Mouse (Mus musculus) adrenal gland, adult 18-20 months (tissue): ENCODE results near the gene Zfp982. TPM values are rescaled to one million over a fixed set of nuclear protein-coding genes. Genes with fewer than 3 reads are reported as not detected.
"Not testable (repeated sequence)": the region's sequence is repeated elsewhere in the genome, so short reads cannot be mapped to it uniquely, and the experiment has no call there.

ENCODE experiments used
- DNase-seq, 2 experiments: peaks; one replicate each; pipeline ENCODE4 v3.0.0; 2021 to 2022; ENCODE audit warnings: low spot score in 2 of 2
- long read RNA-seq, 2 experiments: library from polyadenylated mRNA; stranded (forward); transcript quantifications; one replicate each; pipeline ENCODE4 v2.0.0; 2021
- total RNA-seq, 2 experiments: library from RNA; stranded (reverse); gene quantifications; 1 replicate in 1 of 2; 2 replicates in 1 of 2; pipeline ENCODE4 v1.2.3; 2021

Zfp982 gene
- total RNA-seq: 10 to 100 TPM; 13.8 to 17.2 TPM
- long read RNA-seq, experiment 1, partial matches to known transcripts: 0 of 6 reads
- long read RNA-seq, experiment 1, other reads (novel, unspliced or antisense): 6 of 6 reads
- long read RNA-seq, experiment 2, partial matches to known transcripts: 4 of 18 reads
- long read RNA-seq, experiment 2, other reads (novel, unspliced or antisense): 14 of 18 reads

DNA sequence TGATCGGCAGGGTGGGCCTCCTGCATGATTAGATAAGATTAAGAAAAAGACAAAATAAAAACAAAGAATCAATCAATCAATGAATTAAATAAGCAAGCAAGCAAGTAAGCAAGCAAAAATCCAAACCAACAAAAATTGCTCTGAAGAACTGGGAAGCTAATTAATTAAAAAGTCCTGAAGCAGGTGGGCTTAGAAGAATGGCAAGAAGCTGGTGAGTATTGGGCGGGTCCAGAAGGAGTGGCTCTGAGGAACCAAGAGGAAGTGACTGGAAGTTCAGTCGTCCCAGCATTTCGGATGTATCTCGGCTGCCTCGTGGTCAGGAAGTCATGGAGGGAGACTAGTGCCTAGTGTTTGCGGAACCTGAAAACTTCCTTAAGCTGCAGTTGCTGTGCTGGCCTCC is at the start of gene Zfp982:
Gene Zfp982, plus strand, starts transcription at position 301 of the 400 bp plus-strand sequence.
- DNase-seq: not testable (repeated sequence)

DNA sequence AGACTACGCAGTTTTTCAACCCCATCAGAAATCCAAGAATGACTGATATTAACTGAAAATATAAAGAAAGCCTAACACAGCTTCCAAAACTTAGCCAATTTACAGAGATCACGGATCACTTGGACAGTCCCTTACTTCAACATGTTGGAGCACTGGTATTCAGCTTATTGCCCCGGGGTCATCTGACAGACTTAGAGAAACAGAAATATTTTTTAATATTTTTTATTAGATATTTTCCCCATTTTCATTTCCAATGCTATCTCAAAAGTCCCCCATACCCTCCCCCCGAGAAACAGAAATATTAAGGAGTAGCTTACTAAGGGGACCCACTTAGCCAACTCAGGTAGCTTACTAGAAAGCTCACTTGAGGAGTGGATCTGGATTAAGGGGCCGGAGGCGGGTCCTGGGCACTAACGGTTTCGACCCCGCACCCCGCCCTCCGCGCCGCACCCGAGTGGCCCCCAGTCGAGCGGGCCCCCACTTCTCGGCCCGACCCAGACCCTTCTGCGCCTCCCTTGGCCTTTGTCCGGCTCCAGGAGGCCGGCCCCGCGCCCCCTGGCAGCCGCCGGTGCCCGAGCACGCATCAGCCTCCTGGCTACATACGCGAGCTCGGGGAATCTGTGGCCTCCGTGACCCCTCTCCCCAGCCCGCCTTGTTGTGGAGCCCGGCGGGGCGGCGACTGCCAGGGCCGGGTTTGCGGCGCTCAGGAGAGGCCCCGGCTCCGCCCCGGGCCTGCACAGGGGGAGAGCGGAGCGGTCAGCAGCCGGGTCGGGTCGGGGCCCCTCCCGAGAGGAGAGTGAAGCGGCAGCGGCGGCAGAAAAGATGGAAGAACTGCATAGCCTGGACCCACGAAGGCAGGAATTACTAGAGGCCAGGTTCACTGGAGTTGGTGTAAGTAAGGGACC is 49.3 kb upstream of the Zfp982 start:
- DNase-seq: peak; percentile 57 to 61

DNA sequence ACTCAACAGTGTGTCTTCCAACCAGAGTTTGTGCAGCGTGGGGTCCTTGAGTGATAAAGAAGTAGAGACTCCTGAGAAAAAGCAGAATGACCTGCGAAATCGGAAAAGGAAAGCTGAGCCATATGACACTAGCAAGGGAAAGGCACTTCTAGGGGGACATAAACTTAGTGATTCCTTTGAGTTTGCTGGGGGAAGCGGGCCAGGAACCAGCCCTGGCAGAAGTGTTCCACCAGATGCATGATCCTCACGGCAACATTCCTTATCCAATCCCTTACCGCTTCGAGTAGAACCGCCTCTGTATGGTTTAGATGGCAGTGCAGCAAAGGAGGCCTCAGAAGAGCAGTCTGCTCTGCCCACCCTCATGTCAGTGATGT is 48.7 kb upstream of the Zfp982 start:
- DNase-seq: peak in 1 of 2 experiments; percentile 45

DNA sequence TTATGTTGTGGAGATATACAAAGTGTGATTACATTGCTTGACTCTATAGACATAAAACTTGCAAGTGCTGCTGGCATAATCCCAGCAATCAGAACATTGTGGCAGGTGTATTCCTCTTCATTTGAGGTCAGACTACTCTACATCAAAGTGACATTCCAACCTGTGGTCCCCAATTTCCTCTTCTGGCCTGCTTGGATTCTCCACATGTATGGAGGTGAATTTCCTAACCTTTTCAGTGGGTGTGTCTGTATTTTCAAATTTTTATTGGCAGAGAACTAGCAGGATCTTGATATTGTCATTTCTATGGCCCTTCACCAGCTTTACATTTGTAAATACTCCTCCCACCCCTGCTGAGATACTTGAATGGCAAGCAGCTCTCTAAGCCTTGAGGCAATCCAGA is 46.8 kb upstream of the Zfp982 start:
- not testable (repeated sequence) for DNase-seq

DNA sequence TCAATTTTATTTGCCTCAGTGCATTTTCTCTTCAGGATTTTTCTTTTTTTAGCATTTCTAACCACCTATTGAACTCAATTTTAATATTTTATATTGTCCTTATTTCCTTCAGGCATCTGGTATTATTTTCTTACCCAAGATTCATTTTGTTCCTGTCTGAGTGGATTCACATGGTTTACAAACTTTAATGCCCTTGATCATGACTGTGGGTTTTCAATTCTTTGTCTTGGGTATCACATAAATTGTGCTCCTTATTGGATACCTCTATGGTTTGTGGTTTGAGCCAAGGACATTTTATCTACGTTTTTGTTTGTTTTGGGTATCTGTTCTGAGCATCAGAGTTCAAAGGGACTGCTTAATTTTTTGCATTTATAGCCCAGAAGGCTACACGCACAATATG is 43.9 kb upstream of the Zfp982 start:
- DNase-seq: no peak

DNA sequence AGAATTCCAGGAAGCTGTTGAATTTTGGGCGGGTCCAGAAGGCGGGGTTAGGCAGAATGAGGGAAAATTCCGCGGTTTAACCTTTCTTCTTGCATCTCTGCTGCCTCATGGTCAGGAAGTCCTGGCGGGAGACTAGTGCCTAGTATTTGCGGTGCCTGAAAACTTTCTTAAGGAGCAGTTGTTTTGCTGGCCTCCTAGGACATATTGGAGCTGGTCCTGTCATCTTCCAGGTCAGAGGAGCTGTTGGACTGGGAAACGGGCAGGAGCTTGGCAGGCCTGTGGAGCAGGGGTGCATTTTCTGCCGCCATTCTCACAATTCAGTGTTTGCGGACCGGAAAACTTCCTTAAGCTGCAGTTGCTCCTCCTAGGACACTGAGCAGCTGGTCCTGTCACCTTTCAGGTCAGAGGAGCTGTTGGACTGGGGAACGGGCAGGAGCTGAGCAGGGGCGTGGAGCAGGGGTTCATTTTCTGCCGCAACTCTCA is 43.1 kb upstream of the Zfp982 start:
- no peak for DNase-seq

DNA sequence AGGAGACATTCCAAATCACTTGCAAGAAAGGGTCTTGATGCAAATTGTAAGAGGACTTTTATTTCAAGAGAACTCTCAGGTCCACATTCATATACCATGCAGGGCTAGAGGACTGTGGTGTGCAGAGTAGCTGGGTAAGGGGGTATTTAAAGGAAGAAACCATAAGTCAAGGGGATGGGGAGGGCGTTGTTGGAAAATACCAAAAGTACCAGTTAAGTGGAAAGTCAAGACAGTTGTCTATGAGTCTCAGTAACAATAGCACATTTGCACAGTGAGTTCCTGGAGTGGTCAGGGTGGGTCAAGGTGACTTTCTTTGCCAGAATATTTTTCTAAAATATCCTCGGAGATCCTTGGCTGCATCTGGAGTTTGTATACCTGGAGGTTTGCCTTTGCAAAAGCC is 42.2 kb upstream of the Zfp982 start:
- not testable (repeated sequence) for DNase-seq

DNA sequence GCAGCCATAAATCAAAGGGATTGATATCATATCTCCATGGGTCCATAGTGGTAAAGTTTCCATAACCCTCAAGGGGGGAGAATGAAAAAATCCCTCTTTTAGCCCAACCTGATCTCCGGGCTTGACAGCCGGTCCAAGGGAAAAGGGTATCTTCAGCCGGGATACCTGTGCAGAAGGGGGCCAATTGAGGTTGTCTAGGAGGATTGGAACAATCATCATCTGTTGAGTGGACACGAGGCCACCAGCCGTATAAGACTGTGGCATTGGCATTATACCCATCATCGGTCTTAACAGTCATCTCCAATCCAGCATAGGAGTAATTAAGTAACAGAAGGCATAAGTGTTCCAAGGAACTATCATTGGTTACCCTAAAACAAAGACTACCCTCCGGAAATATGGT is 25.0 kb upstream of the Zfp982 start:
- not testable (repeated sequence) for DNase-seq

DNA sequence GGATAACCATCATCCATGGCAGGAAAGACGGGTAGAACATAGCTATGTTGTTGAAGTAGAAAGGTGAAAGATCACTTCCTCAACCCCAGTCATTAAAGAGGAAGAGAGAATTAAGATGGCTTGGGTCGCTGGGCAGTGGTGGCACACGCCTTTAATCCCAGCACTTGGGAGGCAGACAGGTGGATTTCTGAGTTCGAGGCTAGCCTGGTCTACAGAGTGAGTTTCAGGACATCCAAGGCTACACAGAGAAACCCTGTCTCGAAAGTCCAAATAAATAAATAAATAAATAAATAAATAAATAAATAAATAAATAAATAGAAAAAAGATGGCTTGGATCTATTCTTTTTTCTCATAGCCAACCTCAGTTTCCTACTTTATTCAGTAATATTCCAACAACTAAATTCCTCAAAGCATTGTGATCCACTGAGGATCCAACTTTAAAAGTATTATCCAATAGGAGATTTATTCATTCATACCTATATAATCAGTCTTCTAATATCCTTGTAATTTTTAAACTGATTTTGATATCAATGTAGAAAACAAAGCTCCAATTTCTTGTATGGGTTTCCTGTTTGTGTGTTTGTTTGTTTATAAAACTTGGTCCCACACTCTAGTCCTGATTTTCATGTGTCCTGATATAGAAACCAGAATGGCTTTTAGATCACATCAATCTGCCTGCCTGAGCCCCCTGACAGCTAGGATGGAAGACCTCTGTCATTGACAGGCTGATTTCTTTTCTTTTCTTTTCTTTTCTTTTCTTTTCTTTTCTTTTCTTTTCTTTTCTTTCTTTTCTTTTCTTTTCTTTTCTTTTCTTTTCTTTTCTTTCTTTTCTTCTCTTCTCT is 6.8 kb downstream of the Zfp982 start:
- DNase-seq: not testable (repeated sequence)

DNA sequence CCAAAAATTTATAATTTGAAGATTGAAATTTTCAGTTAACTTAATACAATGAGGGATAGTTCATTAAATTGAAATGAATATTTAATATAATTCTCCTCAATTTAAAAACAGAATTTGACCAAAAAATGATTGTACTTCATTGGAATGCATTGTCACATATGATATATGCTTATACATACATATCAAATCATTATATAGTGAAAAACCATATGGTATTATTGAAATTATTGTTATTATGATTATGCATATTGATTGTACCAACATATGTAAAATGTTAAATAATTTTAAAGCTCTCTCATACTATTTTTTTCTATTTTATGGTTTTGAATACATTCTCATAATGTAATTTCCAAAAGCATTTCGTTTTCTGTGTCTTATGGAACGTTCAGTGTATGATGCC is 17.0 kb downstream of the Zfp982 start:
- no peak for DNase-seq

DNA sequence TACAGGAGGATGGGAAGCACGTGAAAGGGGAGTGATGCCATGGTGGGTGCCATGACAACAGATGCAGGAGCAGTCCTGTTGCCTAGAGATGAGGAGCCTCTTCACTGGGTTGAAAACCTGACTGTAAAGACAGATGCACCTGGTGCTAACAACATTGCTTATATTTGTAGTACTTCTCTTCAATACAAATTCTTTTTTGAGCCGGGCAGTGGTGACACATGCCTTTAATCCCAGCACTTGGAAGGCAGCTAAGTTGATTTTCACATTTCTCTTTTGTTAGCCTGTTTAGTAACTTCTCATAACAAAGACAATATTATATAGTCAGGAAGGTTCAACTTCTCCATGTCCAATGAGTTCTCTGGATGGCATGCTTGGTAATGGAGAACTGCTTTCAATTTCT is 26.8 kb downstream of the Zfp982 start:
- DNase-seq: no peak

DNA sequence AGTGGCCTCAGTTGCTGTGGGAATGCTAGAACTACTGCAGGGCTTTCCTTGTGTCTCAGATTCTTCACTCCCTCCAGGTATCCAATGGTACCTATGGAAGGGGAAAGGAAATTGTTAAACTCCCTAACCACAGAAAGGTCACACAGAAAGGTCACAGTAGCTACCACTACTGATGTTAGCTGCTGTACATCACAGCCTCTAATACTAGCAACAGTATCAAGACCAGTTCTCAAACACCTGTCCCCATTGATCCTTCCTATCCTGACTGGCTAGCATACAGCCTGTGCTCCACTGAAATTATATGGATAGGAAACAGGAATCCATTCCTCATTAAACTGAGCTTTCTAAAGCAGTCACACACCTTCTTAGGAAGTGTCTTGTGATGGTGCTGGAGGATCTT is 27.9 kb downstream of the Zfp982 start:
- no peak for DNase-seq

DNA sequence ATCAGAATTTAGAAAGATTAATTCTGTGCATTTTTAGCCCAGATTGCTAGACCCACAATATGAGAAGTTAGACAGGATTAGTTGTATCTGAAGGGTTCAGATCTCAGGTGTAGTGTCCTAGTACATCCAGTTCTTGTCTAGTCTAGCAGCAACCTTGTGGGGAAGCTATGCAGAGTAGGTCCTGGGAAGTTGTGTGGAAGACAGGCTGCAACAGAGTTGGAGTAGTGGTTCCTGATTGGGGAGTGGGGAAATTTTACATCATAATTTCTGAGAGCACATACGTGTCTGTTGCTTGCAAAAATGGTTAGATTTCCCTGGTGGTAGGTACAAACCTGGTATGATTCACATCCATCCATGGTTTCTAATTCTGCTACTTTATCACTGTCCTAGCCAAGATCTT is 32.9 kb downstream of the Zfp982 start:
- no peak for DNase-seq

DNA sequence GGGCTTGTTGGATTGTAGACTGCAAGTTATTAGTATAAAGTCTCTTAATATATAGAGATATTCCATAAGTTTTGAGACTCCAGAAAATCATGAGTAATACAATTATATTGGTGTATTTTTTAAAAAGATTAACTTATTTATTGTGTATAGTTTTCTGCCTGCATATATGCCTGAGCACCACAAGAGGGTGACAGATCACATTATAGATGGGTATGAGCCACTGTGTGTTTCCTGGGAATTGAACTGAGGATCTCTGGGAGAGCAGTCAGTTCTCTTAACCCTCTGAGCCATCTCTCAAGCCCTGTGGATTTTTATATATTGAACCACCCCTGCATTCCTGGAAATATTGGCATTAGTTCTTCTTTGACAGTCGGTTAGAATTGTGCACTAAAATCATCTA is 38.1 kb downstream of the Zfp982 start:
- no peak for DNase-seq

DNA sequence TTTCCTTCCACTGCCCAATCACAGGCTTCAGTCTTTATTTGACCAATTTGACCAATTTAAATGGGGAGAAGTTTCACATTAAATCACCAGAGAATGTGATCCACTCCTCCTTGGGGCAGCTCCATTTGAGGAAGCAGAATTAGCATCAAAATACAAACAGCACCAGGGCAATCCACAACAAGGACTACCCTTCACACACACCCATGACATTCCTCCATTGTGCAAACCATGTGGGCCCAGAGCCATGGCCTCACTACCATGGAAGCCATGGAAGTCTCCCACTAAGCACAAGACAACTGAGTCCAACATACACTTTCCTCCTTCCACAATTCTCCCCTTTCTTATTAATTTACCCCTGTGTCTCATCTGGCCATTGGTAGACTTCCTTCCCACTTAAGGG is 43.7 kb downstream of the Zfp982 start:
- DNase-seq: not testable (repeated sequence)

DNA sequence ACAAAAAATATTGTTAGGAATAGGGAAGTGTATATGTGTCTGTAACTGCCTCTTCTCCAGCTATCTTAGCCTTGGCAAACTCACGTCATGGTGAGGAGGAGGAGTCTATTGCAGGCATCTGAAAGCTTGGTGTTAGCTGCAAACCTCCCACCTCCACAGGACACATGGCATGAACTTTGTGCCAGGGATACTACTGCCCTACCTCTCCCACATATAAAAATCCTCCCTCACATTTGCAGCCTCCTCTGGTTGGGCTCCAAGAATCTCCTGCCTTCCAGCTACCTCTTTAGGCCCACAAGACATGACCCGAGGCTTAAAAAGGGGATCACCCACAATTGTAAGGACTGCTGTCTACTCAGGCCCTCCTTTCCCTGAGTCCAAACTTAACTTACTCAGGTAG is 45.5 kb downstream of the Zfp982 start:
- DNase-seq: no peak

DNA sequence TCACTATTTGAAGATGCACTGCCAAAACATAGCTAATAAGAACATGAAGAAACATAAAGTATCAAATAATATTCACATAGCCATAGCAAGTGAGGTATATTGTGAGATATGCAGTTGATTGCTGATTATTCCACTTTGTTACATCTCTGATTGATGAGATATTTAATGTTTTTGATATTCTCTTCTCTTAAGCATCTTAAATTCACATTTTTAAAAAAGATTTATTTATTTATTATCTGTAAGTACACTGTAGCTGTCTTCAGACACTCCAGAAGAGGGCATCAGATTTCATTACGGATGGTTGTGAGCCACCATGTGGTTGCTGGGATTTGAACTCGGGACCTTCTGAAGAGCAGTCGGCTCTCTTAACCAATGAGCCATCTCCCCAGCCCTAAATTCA is 47.7 kb downstream of the Zfp982 start, which contains the start of gene Gm16503:
Gene Gm16503, plus strand, starts transcription at position 301 of the 400 bp plus-strand sequence.
- DNase-seq: not testable (repeated sequence)

DNA sequence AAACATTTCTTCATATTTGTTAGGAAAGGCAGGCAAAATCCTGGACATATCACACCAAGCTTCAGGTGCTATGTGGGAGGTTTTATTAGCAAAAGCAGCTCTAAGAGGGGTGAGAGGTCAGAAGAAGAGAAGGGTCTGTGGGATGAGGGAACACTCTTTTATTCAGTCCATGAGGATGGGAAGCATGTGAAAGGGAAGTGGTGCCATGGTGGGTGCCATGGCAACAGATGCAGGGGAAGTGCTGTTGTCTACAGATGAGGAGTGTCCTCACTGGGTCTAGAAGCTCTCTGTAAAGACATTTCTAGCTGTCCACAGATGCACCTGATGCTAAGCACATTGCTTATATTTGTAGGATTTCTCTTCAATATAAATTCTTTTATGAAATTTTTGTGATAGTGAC is 48.9 kb downstream of the Zfp982 start:
- no peak for DNase-seq

DNA sequence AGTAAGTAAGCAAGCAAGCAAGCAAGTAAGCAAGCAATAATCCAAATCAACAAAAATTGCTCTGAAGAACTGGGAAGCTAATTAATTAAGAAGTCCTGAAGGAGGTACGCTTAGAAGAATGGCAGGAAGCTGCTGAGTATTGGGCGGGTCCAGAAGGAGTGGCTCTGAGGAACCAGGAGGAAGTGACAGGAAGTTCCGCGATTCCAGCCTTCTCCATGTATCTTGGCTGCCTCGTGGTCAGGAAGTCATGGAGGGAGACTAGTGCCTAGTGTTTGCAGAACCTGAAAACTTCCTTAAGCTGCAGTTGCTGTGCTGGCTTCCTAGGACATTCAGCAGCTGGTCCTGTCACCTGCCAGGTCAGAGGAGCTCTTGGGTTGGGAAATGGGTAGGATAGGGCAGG is 60.9 kb downstream of the Zfp982 start, which contains the start of gene Zfp985:
Gene Zfp985, plus strand, starts transcription at position 207 of the 400 bp plus-strand sequence.
- not testable (repeated sequence) for DNase-seq

DNA sequence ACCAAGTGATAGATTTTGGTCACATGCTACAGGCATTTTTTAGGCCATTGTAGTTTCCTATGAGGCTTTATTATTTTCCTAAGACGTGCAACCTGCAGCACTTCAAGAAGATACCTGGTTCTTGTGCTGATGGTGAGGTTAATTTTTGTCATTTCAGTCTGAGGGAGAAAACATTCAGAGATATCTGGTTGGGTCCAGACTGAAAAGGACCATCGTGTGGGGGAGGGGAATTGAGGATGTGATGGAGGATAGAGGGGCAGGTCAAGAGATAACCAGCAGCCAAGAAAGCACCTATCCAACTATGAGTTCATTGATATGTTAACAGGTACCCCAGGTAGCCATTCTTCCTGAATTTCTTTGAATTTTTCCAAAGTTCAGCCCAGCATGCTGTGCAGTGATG is 62.1 kb downstream of the Zfp982 start:
- not testable (repeated sequence) for DNase-seq

DNA sequence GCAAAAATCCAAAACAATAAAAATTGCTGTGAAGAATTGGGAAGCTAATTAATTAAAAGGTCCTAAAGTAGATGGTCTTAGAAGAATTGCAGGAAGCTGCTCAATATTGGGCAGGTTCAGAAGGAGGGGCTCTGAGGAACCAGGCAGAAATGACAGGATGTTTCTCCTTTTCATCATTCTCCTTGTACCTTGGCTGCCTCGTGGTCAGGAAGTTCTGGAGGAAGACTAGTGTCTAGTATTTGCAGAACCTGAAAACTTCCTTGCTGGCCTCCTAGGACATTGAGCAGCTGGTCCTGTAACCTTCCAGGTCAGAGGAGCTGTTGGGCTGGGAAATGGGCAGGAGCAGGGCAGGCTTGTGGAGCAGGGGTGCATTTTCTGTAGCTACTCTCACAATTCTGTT is 64.7 kb downstream of the Zfp982 start:
- DNase-seq: not testable (repeated sequence)
